Mouse (Mus musculus) liver, postnatal 0 days (tissue): ENCODE data around the gene Olfr314.

Source experiments
- CTCF ChIP-seq: sonication (generic); IDR thresholded peaks from 2 replicates; pipeline ENCODE4 v1.5.1; 2016; ENCODE audit warnings: antibody characterized with exemption, low read depth
- EP300 ChIP-seq: IDR thresholded peaks from 2 replicates; pipeline ENCODE4 v1.6.1; 2016; ENCODE audit warnings: antibody characterized with exemption, low read depth, mild to moderate bottlenecking

- TF ChIP-seq CTCF = no peak
- TF ChIP-seq EP300 = no peak
Observed at GRCm38 (mm10) chr11:58738792-58739262, 43.9 kb upstream of the Olfr314 start, which contains the start of gene Olfr317.
